Mouse (Mus musculus): ENCODE results near the gene Terb2. TPM values are rescaled to one million over a fixed set of nuclear protein-coding genes. Genes with fewer than 3 reads are reported as not detected.

The Terb2 gene
- polyA plus RNA-seq, 1 experiment from 2014 or later = not detected

- no peaks in the 10 kb centered on the region for H3K27me3 ChIP-seq (ENCODE audit: control insufficient read depth, insufficient read depth, low read length)
- no peak overlapping the region for H3K27ac ChIP-seq (ENCODE audit: low read length)
- H3K4me1 ChIP-seq (ENCODE audit: control insufficient read depth, insufficient read depth, low read length) = no peaks in the 10 kb centered on the region
- H3K4me2 ChIP-seq (ENCODE audit: low read depth, low read length) = no peak overlapping the region
- WGBS = 100% methylated on average over 2 of the region's 2 CpGs
- H3K9me3 ChIP-seq (replicated peaks; ENCODE audit: control insufficient read depth, low read length) = no peaks in the 10 kb centered on the region
- H3K36me3 ChIP-seq (ENCODE audit: control insufficient read depth, insufficient read depth) = no peaks in the 10 kb centered on the region
- ATAC-seq (replicated peaks; ENCODE audit: extremely low read depth, insufficient read depth, low FRiP score) = no peak
- H3K4me3 ChIP-seq (ENCODE audit: low read length) = no peak overlapping the region
- no peak overlapping the region for H3K9ac ChIP-seq (ENCODE audit: low read length)
Measured at GRCm38 (mm10) chr2:122172188-122172587, 13.9 kb upstream of the Terb2 start.

GRCm38 (mm10) chr2:122180051-122180822 is 5.8 kb upstream of the Terb2 start:
- Histone ChIP-seq H3K9me3 (replicated peaks; ENCODE audit: control insufficient read depth, low read length) (no peaks in the 10 kb centered on the region), H3K4me3 (ENCODE audit: low read length) (no peak overlapping the region), H3K4me1 (ENCODE audit: control insufficient read depth, insufficient read depth, low read length) (no peaks in the 10 kb centered on the region), H3K9ac (ENCODE audit: low read length) (no peak overlapping the region), H3K36me3 (ENCODE audit: control insufficient read depth, insufficient read depth) (no peaks in the 10 kb centered on the region), H3K4me2 (ENCODE audit: low read depth, low read length) (no peak overlapping the region), H3K27ac (ENCODE audit: low read length) (no peak overlapping the region), H3K27me3 (ENCODE audit: control insufficient read depth, insufficient read depth, low read length) (no peaks in the 10 kb centered on the region)
- ATAC-seq (replicated peaks; ENCODE audit: extremely low read depth, insufficient read depth, low FRiP score) = no peak
- 60% methylated on average over 8 of the region's 8 CpGs for WGBS

- Histone ChIP-seq H3K9me3 (replicated peaks; ENCODE audit: control insufficient read depth, low read length) (no peaks in the 10 kb centered on the region), H3K4me3 (ENCODE audit: low read length) (no peak overlapping the region), H3K27ac (ENCODE audit: low read length) (no peak overlapping the region), H3K4me1 (ENCODE audit: control insufficient read depth, insufficient read depth, low read length) (no peaks in the 10 kb centered on the region), H3K9ac (ENCODE audit: low read length) (no peak overlapping the region), H3K27me3 (ENCODE audit: control insufficient read depth, insufficient read depth, low read length) (no peaks in the 10 kb centered on the region), H3K4me2 (ENCODE audit: low read depth, low read length) (no peak overlapping the region), H3K36me3 (ENCODE audit: control insufficient read depth, insufficient read depth) (no peaks in the 10 kb centered on the region)
- no peak for ATAC-seq (replicated peaks; ENCODE audit: extremely low read depth, insufficient read depth, low FRiP score)
- WGBS = 77% methylated on average over 4 of the region's 4 CpGs
Measured at GRCm38 (mm10) chr2:122185086-122185485, 986 bp upstream of the Terb2 start.

- H3K4me1 ChIP-seq (ENCODE audit: control insufficient read depth, insufficient read depth, low read length) = no peaks in the 10 kb centered on the region
- no peak for ATAC-seq (replicated peaks; ENCODE audit: extremely low read depth, insufficient read depth, low FRiP score)
- WGBS = 97% methylated on average over 3 of the region's 3 CpGs
Measured at GRCm38 (mm10) chr2:122186751-122187150, 679 bp downstream of the Terb2 start.

GRCm38 (mm10) chr2:122191849-122192248 is 5.8 kb downstream of the Terb2 start:
- Histone ChIP-seq H3K27me3 (ENCODE audit: control insufficient read depth, insufficient read depth, low read length) (no peaks in the 10 kb centered on the region), H3K9me3 (replicated peaks; ENCODE audit: control insufficient read depth, low read length) (no peaks in the 10 kb centered on the region), H3K36me3 (ENCODE audit: control insufficient read depth, insufficient read depth) (no peaks in the 10 kb centered on the region), H3K9ac (ENCODE audit: low read length) (no peak overlapping the region), H3K4me2 (ENCODE audit: low read depth, low read length) (no peak overlapping the region), H3K4me3 (ENCODE audit: low read length) (no peak overlapping the region), H3K4me1 (ENCODE audit: control insufficient read depth, insufficient read depth, low read length) (no peaks in the 10 kb centered on the region), H3K27ac (ENCODE audit: low read length) (no peak overlapping the region)
- no peak for ATAC-seq (replicated peaks; ENCODE audit: extremely low read depth, insufficient read depth, low FRiP score)
- whole genome bisulfite sequencing = 70% methylated on average over 3 of the region's 3 CpGs

More at GRCm38 (mm10) chr2:122186751-122187150, 679 bp downstream of the Terb2 start:
- Histone ChIP-seq H3K36me3 (ENCODE audit: control insufficient read depth, insufficient read depth) (no peaks in the 10 kb centered on the region), H3K4me2 (ENCODE audit: low read depth, low read length) (no peak overlapping the region), H3K9ac (ENCODE audit: low read length) (no peak overlapping the region), H3K27ac (ENCODE audit: low read length) (no peak overlapping the region), H3K27me3 (ENCODE audit: control insufficient read depth, insufficient read depth, low read length) (no peaks in the 10 kb centered on the region), H3K4me3 (ENCODE audit: low read length) (no peak overlapping the region), H3K9me3 (replicated peaks; ENCODE audit: control insufficient read depth, low read length) (no peaks in the 10 kb centered on the region)

- no peak overlapping the region for H3K4me3 ChIP-seq (ENCODE audit: low read length)
- H3K4me2 ChIP-seq (ENCODE audit: low read depth, low read length) = no peak overlapping the region
- no peaks in the 10 kb centered on the region for H3K9me3 ChIP-seq (replicated peaks; ENCODE audit: control insufficient read depth, low read length)
- H3K27ac ChIP-seq (ENCODE audit: low read length) = no peak overlapping the region
- H3K36me3 ChIP-seq (ENCODE audit: control insufficient read depth, insufficient read depth) = no peaks in the 10 kb centered on the region
- WGBS = 50% methylated on average over 1 of the region's 1 CpGs
- no peak for ATAC-seq (replicated peaks; ENCODE audit: extremely low read depth, insufficient read depth, low FRiP score)
- H3K9ac ChIP-seq (ENCODE audit: low read length) = no peak overlapping the region
- no peaks in the 10 kb centered on the region for H3K27me3 ChIP-seq (ENCODE audit: control insufficient read depth, insufficient read depth, low read length)
- H3K4me1 ChIP-seq (ENCODE audit: control insufficient read depth, insufficient read depth, low read length) = no peaks in the 10 kb centered on the region
Measured at GRCm38 (mm10) chr2:122194509-122194929, 8.4 kb downstream of the Terb2 start.

GRCm38 (mm10) chr2:122201501-122201900 is 15.4 kb downstream of the Terb2 start:
- H3K4me1 ChIP-seq (ENCODE audit: control insufficient read depth, insufficient read depth, low read length) = no peaks in the 10 kb centered on the region
- no peak overlapping the region for H3K4me2 ChIP-seq (ENCODE audit: low read depth, low read length)
- H3K36me3 ChIP-seq (ENCODE audit: control insufficient read depth, insufficient read depth) = no peaks in the 10 kb centered on the region
- no peak overlapping the region for H3K27ac ChIP-seq (ENCODE audit: low read length)
- no peaks in the 10 kb centered on the region for H3K9me3 ChIP-seq (replicated peaks; ENCODE audit: control insufficient read depth, low read length)
- 41% methylated on average over 1 of the region's 1 CpGs for WGBS
- H3K27me3 ChIP-seq (ENCODE audit: control insufficient read depth, insufficient read depth, low read length) = no peaks in the 10 kb centered on the region
- no peak overlapping the region for H3K4me3 ChIP-seq (ENCODE audit: low read length)
- ATAC-seq (replicated peaks; ENCODE audit: extremely low read depth, insufficient read depth, low FRiP score) = no peak
- H3K9ac ChIP-seq (ENCODE audit: low read length) = no peak overlapping the region

GRCm38 (mm10) chr2:122206440-122207107 is 20.5 kb downstream of the Terb2 start:
- no peak overlapping the region for H3K9ac ChIP-seq (ENCODE audit: low read length)
- H3K4me1 ChIP-seq (ENCODE audit: control insufficient read depth, insufficient read depth, low read length) = no peaks in the 10 kb centered on the region
- H3K4me2 ChIP-seq (ENCODE audit: low read depth, low read length) = no peak overlapping the region
- no peaks in the 10 kb centered on the region for H3K36me3 ChIP-seq (ENCODE audit: control insufficient read depth, insufficient read depth)
- H3K9me3 ChIP-seq (replicated peaks; ENCODE audit: control insufficient read depth, low read length) = no peaks in the 10 kb centered on the region
- no peak overlapping the region for H3K27ac ChIP-seq (ENCODE audit: low read length)
- no peaks in the 10 kb centered on the region for H3K27me3 ChIP-seq (ENCODE audit: control insufficient read depth, insufficient read depth, low read length)
- ATAC-seq (replicated peaks; ENCODE audit: extremely low read depth, insufficient read depth, low FRiP score) = no peak
- no peak overlapping the region for H3K4me3 ChIP-seq (ENCODE audit: low read length)
- 57% methylated on average over 2 of the region's 2 CpGs for WGBS

GRCm38 (mm10) chr2:122210534-122211228 is 24.6 kb downstream of the Terb2 start:
- Histone ChIP-seq H3K27ac (ENCODE audit: low read length) (no peak overlapping the region), H3K9me3 (replicated peaks; ENCODE audit: control insufficient read depth, low read length) (no peaks in the 10 kb centered on the region), H3K4me2 (ENCODE audit: low read depth, low read length) (no peak overlapping the region), H3K4me1 (ENCODE audit: control insufficient read depth, insufficient read depth, low read length) (no peaks in the 10 kb centered on the region; the same call in 1 of the 2 replicates), H3K9ac (ENCODE audit: low read length) (no peak overlapping the region), H3K27me3 (ENCODE audit: control insufficient read depth, insufficient read depth, low read length) (no peaks in the 10 kb centered on the region), H3K4me3 (ENCODE audit: low read length) (no peak overlapping the region), H3K36me3 (ENCODE audit: control insufficient read depth, insufficient read depth) (no peaks in the 10 kb centered on the region)
- 74% methylated on average over 3 of the region's 3 CpGs for WGBS
- ATAC-seq (replicated peaks; ENCODE audit: extremely low read depth, insufficient read depth, low FRiP score) = no peak

All from heart, embryonic 16.5 days (tissue).